Mouse (Mus musculus): ENCODE measurements around the gene Lrrc20. TPM values are rescaled to one million over a fixed set of nuclear protein-coding genes. Genes with fewer than 3 reads are reported as not detected.
A peak's percentile ranks its signal among the peaks of the same experiment; 100 is the strongest.

Lrrc20 gene
- total and polyA plus RNA-seq, 2 experiments from 2014 or later = 9.7 to 19.6 TPM

- ATAC-seq = no peak
- no peak for DNase-seq (ENCODE audit: low spot score)
- H3K4me2 ChIP-seq (ENCODE audit: low read depth, low read length) = no peak overlapping the region
- no peaks in the 10 kb centered on the region for H3K36me3 ChIP-seq (ENCODE audit: insufficient read depth, low read length)
- no peak overlapping the region for H3K4me3 ChIP-seq (ENCODE audit: low read length)
- 75% methylated on average over 5 of the region's 5 CpGs for WGBS
- H3K9ac ChIP-seq (replicated peaks; ENCODE audit: low read length) = no peak overlapping the region
- peaks cover 3% of the 10 kb centered on the region; the same call in 1 of the 2 replicates for H3K4me1 ChIP-seq (ENCODE audit: insufficient read depth, low read length)
- no peaks in the 10 kb centered on the region; the same call in 1 of the 2 replicates for H3K27me3 ChIP-seq (ENCODE audit: insufficient read depth, low read length)
- H3K27ac ChIP-seq = no peak overlapping the region
- no peaks in the 10 kb centered on the region for H3K9me3 ChIP-seq (ENCODE audit: low read length)
- no peak for TF ChIP-seq CTCF (IDR thresholded peaks at IDR 0.05; ENCODE audit: low read depth)
Observed at GRCm38 (mm10) chr10:61509873-61510272, 34.3 kb downstream of the Lrrc20 start.

DNA sequence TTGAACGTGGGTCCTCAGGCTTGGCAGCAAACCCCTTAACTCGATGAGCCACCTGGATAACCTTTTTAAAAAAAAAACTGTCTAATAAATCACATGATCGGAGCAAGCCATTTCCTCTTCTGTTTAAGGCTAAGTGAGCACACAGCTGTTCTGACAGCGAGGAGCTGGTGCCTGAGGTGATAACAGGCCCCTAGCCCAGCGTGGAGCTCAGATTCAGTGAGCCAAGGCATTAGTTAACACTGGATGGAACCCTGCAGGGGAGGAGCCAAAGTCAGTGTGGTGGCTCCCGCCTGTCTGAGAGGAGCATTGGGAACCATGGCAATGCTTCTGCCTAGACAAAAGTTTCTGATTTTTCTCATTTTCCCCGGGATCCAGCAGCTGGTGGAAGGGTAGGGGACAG lies 35.2 kb downstream of the Lrrc20 start:
- no peak overlapping the region for H3K9ac ChIP-seq (replicated peaks; ENCODE audit: low read length)
- no peak overlapping the region for H3K4me2 ChIP-seq (ENCODE audit: low read depth, low read length)
- no peak overlapping the region for H3K27ac ChIP-seq
- 21% methylated on average over 7 of the region's 7 CpGs for WGBS
- H3K36me3 ChIP-seq (ENCODE audit: insufficient read depth, low read length) = no peaks in the 10 kb centered on the region
- DNase-seq (ENCODE audit: low spot score) (peak; percentile 59), ATAC-seq (peak; percentile 53; the same call in 1 of the 2 replicates)
- no peak overlapping the region for H3K4me3 ChIP-seq (ENCODE audit: low read length)
- TF ChIP-seq CTCF (IDR thresholded peaks at IDR 0.05; ENCODE audit: low read depth) = no peak
- no peaks in the 10 kb centered on the region for H3K9me3 ChIP-seq (ENCODE audit: low read length)
- no peaks in the 10 kb centered on the region; the same call in 1 of the 2 replicates for H3K27me3 ChIP-seq (ENCODE audit: insufficient read depth, low read length)
- H3K4me1 ChIP-seq (ENCODE audit: insufficient read depth, low read length) = peaks cover 3% of the 10 kb centered on the region; the same call in 1 of the 2 replicates

DNA sequence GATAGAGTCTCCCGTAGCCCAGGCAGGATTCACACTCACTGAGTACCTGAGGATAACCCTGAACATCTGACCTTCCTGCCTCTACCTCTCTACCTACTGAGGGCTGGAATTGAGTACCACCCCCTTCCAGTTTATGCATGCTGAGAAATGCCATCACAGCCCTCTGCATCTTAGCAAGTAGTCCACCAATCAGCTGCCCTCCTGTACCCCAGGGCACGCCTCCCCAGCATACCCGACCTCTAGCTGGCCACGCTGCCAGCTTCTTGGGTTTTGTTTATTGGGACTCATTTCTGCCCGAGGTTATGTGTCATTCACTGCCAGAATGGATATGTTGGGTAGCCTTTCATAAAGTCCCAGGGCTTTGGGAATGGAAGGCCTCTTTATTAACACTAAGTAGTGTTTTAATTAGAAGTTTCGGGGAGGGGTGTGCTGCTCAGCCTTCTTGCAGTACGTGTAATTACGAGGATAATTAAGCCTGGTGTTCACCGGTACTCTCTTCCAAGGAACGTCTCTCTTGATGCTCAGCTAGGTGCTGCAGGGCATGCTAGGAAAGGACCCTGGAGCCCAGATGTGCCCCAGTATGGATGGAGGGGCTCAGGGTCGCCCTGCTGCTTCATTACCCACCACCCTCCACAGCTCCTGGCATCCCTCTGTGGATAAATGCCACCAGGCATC lies 36.8 kb downstream of the Lrrc20 start:
- no peaks in the 10 kb centered on the region for H3K9me3 ChIP-seq (ENCODE audit: low read length)
- H3K4me3 ChIP-seq (ENCODE audit: low read length) = no peak overlapping the region
- no peak for ATAC-seq
- no peaks in the 10 kb centered on the region; the same call in 1 of the 2 replicates for H3K27me3 ChIP-seq (ENCODE audit: insufficient read depth, low read length)
- no peaks in the 10 kb centered on the region for H3K36me3 ChIP-seq (ENCODE audit: insufficient read depth, low read length)
- WGBS = 57% methylated on average over 11 of the region's 11 CpGs
- peaks cover 7% of the 10 kb centered on the region; the same call in 1 of the 2 replicates for H3K4me1 ChIP-seq (ENCODE audit: insufficient read depth, low read length)
- no peak for TF ChIP-seq CTCF (IDR thresholded peaks at IDR 0.05; ENCODE audit: low read depth)
- no peak overlapping the region for H3K4me2 ChIP-seq (ENCODE audit: low read depth, low read length)
- no peak overlapping the region for H3K27ac ChIP-seq
- no peak for DNase-seq (ENCODE audit: low spot score)
- H3K9ac ChIP-seq (replicated peaks; ENCODE audit: low read length) = no peak overlapping the region

DNA sequence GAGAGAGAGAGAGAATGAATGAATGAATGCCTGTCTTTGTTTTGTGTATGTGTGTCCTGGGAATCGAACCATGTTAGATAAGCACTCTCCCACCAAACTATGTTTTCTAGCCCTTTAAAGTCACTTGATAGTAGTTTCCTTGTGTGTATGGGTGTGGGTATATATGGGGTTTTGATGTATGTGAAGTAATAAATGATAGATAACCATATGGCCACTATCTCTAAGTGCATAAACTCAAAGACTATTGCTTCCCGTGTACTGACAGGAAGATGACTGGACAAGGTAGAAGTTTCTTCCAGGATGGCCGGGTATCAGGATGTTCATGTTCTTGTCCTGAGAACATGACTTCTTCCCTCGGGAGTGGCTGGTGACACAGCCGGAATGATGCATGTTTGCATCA lies 41.3 kb downstream of the Lrrc20 start:
- WGBS = 77% methylated on average over 5 of the region's 5 CpGs
- Histone ChIP-seq H3K9ac (replicated peaks; ENCODE audit: low read length) (no peak overlapping the region), H3K9me3 (ENCODE audit: low read length) (no peaks in the 10 kb centered on the region), H3K4me3 (ENCODE audit: low read length) (no peak overlapping the region), H3K27ac (no peak overlapping the region), H3K36me3 (ENCODE audit: insufficient read depth, low read length) (no peaks in the 10 kb centered on the region), H3K4me2 (ENCODE audit: low read depth, low read length) (no peak overlapping the region), H3K27me3 (ENCODE audit: insufficient read depth, low read length) (no peaks in the 10 kb centered on the region; the same call in 1 of the 2 replicates), H3K4me1 (ENCODE audit: insufficient read depth, low read length) (peaks cover 9% of the 10 kb centered on the region; the same call in 1 of the 2 replicates)
- ATAC-seq = no peak
- TF ChIP-seq CTCF (IDR thresholded peaks at IDR 0.05; ENCODE audit: low read depth) = no peak
- DNase-seq (ENCODE audit: low spot score) = no peak

DNA sequence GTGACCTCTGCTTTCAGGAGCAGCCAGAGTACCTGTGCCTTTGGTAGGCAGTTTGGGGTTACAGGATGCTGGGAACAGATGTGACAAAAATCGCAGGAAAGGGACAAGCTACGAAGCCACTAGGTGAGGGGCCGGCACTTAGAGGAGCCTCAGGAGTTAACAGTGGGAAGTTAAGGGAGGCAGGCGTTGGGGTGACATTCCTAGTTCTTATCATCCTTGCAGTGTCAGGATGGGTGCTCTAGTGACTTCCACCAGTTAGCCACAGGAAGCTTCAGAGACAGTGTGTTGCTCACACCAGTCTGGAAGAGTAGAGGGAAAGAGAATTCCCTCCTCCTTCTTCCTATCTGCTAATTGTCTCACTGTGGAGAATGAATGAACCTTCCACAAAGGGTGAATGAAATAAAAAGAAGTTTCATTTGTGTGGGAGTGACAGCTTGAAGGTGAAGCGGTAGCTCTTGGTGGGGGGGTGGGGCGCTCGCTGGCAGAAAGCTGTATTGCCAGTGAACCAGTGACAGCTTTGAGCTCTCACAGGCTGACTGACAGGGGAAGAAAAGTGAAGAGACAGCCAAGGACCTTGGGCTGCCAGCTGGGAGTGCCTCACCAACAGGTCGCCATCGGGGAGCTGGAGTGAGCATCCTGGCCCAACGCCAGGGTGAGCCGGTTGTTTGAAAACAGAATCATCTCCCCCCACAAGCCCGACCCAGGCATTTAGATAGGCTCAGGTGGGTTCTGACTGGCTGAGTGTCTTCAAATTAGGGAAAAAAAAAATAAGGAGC lies 41.9 kb downstream of the Lrrc20 start:
- Histone ChIP-seq H3K4me2 (ENCODE audit: low read depth, low read length) (0 out of 2 replicates have a peak overlapping the region, but pooled peaks have one; percentile 8), H3K27me3 (ENCODE audit: insufficient read depth, low read length) (no peaks in the 10 kb centered on the region; the same call in 1 of the 2 replicates), H3K4me1 (ENCODE audit: insufficient read depth, low read length) (peaks cover 9% of the 10 kb centered on the region; the same call in 1 of the 2 replicates), H3K9me3 (ENCODE audit: low read length) (no peaks in the 10 kb centered on the region), H3K27ac (no peak overlapping the region), H3K4me3 (ENCODE audit: low read length) (no peak overlapping the region), H3K9ac (replicated peaks; ENCODE audit: low read length) (no peak overlapping the region), H3K36me3 (ENCODE audit: insufficient read depth, low read length) (no peaks in the 10 kb centered on the region)
- peak; percentile 68 for DNase-seq (ENCODE audit: low spot score)
- TF ChIP-seq CTCF (IDR thresholded peaks at IDR 0.05; ENCODE audit: low read depth) = no peak
- 30% methylated on average over 12 of the region's 12 CpGs for WGBS
- ATAC-seq = peak; percentile 58; the same call in 1 of the 2 replicates

DNA sequence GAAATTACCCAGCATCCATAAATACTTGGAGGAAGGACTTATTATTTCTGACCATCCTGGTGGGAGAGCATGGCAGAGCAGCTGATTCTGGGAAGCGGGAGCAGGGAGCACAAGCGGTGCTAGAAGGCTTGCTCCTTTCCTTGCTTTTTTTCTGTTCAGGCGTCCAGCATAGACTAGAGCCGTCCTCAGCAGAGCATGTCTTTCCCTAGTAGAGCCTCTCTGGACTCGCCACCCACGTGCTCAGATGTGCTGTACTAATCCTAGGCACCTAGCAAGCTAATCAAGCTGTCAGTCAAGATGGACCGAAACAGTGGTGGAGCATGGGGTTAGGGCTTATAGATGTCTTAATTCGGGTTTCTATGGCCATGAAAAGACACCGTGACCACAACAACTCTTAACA lies 42.7 kb downstream of the Lrrc20 start:
- H3K4me1 ChIP-seq (ENCODE audit: insufficient read depth, low read length) = peaks cover 9% of the 10 kb centered on the region; the same call in 1 of the 2 replicates
- WGBS = 54% methylated on average over 9 of the region's 9 CpGs
- H3K27me3 ChIP-seq (ENCODE audit: insufficient read depth, low read length) = no peaks in the 10 kb centered on the region
- no peak for DNase-seq (ENCODE audit: low spot score)
- H3K4me2 ChIP-seq (ENCODE audit: low read depth, low read length) = no peak overlapping the region
- ATAC-seq = no peak
- no peak overlapping the region for H3K9ac ChIP-seq (replicated peaks; ENCODE audit: low read length)
- H3K27ac ChIP-seq = no peak overlapping the region
- no peaks in the 10 kb centered on the region for H3K9me3 ChIP-seq (ENCODE audit: low read length)
- TF ChIP-seq CTCF (IDR thresholded peaks at IDR 0.05; ENCODE audit: low read depth) = no peak
- no peaks in the 10 kb centered on the region for H3K36me3 ChIP-seq (ENCODE audit: insufficient read depth, low read length)
- no peak overlapping the region for H3K4me3 ChIP-seq (ENCODE audit: low read length)

Measured in hindbrain, postnatal 0 days (tissue).